Mouse (Mus musculus) CH12.LX (cell line): ENCODE data around the gene Nhp2. TPM values are rescaled to one million over a fixed set of nuclear protein-coding genes. Genes with fewer than 3 reads are reported as not detected.

ENCODE experiments used
- DNase-seq: peaks from one replicate; pipeline ENCODE4 v3.0.0-alpha.2; 2013; ENCODE audit errors: extremely low read depth
- H3K27ac ChIP-seq: 2 replicates; pipeline ENCODE4 v1.5.1; 2012; ENCODE audit warnings: low read depth, mild to moderate bottlenecking, control low read depth, moderate library complexity; ENCODE audit not compliant: insufficient read depth
- H3K27me3 ChIP-seq: replicated peaks from 2 replicates; pipeline ENCODE3; 2012; ENCODE audit warnings: inconsistent platforms
- H3K36me3 ChIP-seq, 2 experiments: replicated peaks in 1 of 2; 2 replicates each; pipeline versions ENCODE3 to v1.6.1; 2012; ENCODE audit warnings: inconsistent platforms in 1 of 2, low read length in 1 of 2, mild to moderate bottlenecking in 1 of 2, mixed read lengths in 1 of 2, moderate library complexity in 1 of 2; ENCODE audit not compliant: control insufficient read depth in 1 of 2, insufficient read depth in 1 of 2
- H3K4me1 ChIP-seq, 2 experiments: 2 replicates each; pipeline ENCODE4 v1.6.1; 2012; ENCODE audit warnings: inconsistent platforms in 1 of 2, moderate library complexity in 1 of 2; ENCODE audit not compliant: insufficient read depth in 2 of 2, control insufficient read depth in 1 of 2
- H3K4me2 ChIP-seq: 2 replicates; pipeline ENCODE4 v1.6.1; 2012; ENCODE audit warnings: low read depth, mild to moderate bottlenecking, control low read depth; ENCODE audit not compliant: poor library complexity, insufficient read depth, severe bottlenecking
- H3K4me3 ChIP-seq, 3 experiments: fragments of 150-350 bp in 1 of 3; sonication (generic) in 1 of 3; replicated peaks in 1 of 3; 2 replicates each; pipeline versions ENCODE3 to v1.5.1; 2011 to 2012; ENCODE audit warnings: low read depth in 2 of 3, low read length in 2 of 3, mild to moderate bottlenecking in 2 of 3, moderate library complexity in 2 of 3, control low read depth in 1 of 3, improper control_type of control experiment in 1 of 3, inconsistent platforms in 1 of 3, mixed read lengths in 1 of 3; ENCODE audit not compliant: poor library complexity in 1 of 3
- H3K79me2 ChIP-seq: replicated peaks from 2 replicates; pipeline ENCODE4 v1.6.1; 2012; ENCODE audit warnings: mild to moderate bottlenecking, moderate library complexity; ENCODE audit not compliant: control insufficient read depth, poor library complexity, insufficient read depth, severe bottlenecking; ENCODE audit errors: extremely low read depth
- H3K9ac ChIP-seq: 2 replicates; pipeline ENCODE4 v1.6.1; 2012; ENCODE audit warnings: low read depth, mild to moderate bottlenecking, control low read depth, moderate library complexity; ENCODE audit not compliant: insufficient read depth
- H3K9me3 ChIP-seq: replicated peaks from 2 replicates; pipeline ENCODE3; 2012; ENCODE audit warnings: low read length, inconsistent platforms, mixed read lengths
- CHD2 ChIP-seq: IDR thresholded peaks from 2 replicates; pipeline ENCODE4 v1.6.1; 2011; ENCODE audit warnings: low read length, improper control_type of control experiment
- E2F4 ChIP-seq: IDR thresholded peaks from 2 replicates; pipeline ENCODE4 v1.6.1; 2011; ENCODE audit warnings: low read depth, low read length, improper control_type of control experiment; ENCODE audit not compliant: insufficient replicate concordance
- ELF1 ChIP-seq: IDR thresholded peaks from 2 replicates; pipeline ENCODE4 v1.6.1; 2014; ENCODE audit warnings: low read depth, mild to moderate bottlenecking, inconsistent platforms, low read length, improper control_type of control experiment
- ETS1 ChIP-seq: conservative IDR thresholded peaks from 2 replicates; pipeline ENCODE4 v1.6.1; 2012; ENCODE audit warnings: low read depth, mild to moderate bottlenecking, inconsistent platforms, low read length, improper control_type of control experiment, moderate library complexity
- GABPA ChIP-seq: IDR thresholded peaks from 2 replicates; pipeline ENCODE4 v1.6.1; 2012; ENCODE audit warnings: low read depth, low read length, improper control_type of control experiment, inconsistent platforms; ENCODE audit not compliant: insufficient replicate concordance
- HCFC1 ChIP-seq: IDR thresholded peaks from 2 replicates; pipeline ENCODE4 v1.6.1; 2012; ENCODE audit warnings: low read depth, mild to moderate bottlenecking, inconsistent platforms, low read length, improper control_type of control experiment
- KAT2A ChIP-seq: IDR thresholded peaks from 2 replicates; pipeline ENCODE4 v1.6.1; 2012; ENCODE audit warnings: low read length, improper control_type of control experiment, inconsistent platforms; ENCODE audit not compliant: insufficient replicate concordance
- MAFK ChIP-seq: IDR thresholded peaks from 2 replicates; pipeline ENCODE4 v1.6.1; 2011; ENCODE audit warnings: low read length, improper control_type of control experiment; ENCODE audit not compliant: insufficient replicate concordance
- MAX ChIP-seq: IDR thresholded peaks from 2 replicates; pipeline ENCODE4 v1.6.1; 2011; ENCODE audit warnings: low read length, improper control_type of control experiment
- MAZ ChIP-seq: IDR thresholded peaks from 2 replicates; pipeline ENCODE4 v1.6.1; 2012; ENCODE audit warnings: low read depth, mild to moderate bottlenecking, inconsistent platforms, low read length, improper control_type of control experiment, moderate library complexity
- MEF2A ChIP-seq: IDR thresholded peaks from 2 replicates; pipeline ENCODE4 v1.6.1; 2014; ENCODE audit warnings: low read depth, mild to moderate bottlenecking, inconsistent platforms, low read length, improper control_type of control experiment, borderline replicate concordance
- MXI1 ChIP-seq: IDR thresholded peaks from 2 replicates; pipeline ENCODE4 v1.6.1; 2011; ENCODE audit warnings: mild to moderate bottlenecking, low read depth, low read length, improper control_type of control experiment
- MYC ChIP-seq: IDR thresholded peaks from 2 replicates; pipeline ENCODE4 v1.6.1; 2011; ENCODE audit warnings: low read depth, mild to moderate bottlenecking, improper control_type of control experiment, low read length
- NELFE ChIP-seq: IDR thresholded peaks from 2 replicates; pipeline ENCODE4 v1.6.1; 2011; ENCODE audit warnings: low read depth, low read length, improper control_type of control experiment
- NRF1 ChIP-seq: IDR thresholded peaks from 2 replicates; pipeline ENCODE4 v1.6.1; 2014; ENCODE audit warnings: low read depth, mild to moderate bottlenecking, inconsistent platforms, low read length, improper control_type of control experiment, moderate library complexity
- POLR2A ChIP-seq: IDR thresholded peaks from 2 replicates; pipeline ENCODE4 v1.6.1; 2011; ENCODE audit warnings: low read depth, mild to moderate bottlenecking, improper control_type of control experiment, low read length
- POLR2AphosphoS2 ChIP-seq: IDR thresholded peaks from 2 replicates; pipeline ENCODE4 v1.6.1; 2011; ENCODE audit warnings: low read depth, low read length, improper control_type of control experiment
- RCOR1 ChIP-seq: conservative IDR thresholded peaks from 2 replicates; pipeline ENCODE4 v1.6.1; 2012; ENCODE audit warnings: low read depth, mild to moderate bottlenecking, inconsistent platforms, low read length, improper control_type of control experiment
- SIN3A ChIP-seq: IDR thresholded peaks from 2 replicates; pipeline ENCODE4 v1.6.1; 2012; ENCODE audit warnings: low read length, improper control_type of control experiment, inconsistent platforms
- SMC3 ChIP-seq: IDR thresholded peaks from 2 replicates; pipeline ENCODE4 v1.6.1; 2011; ENCODE audit warnings: low read depth, low read length, improper control_type of control experiment
- TBP ChIP-seq: conservative IDR thresholded peaks from 2 replicates; pipeline ENCODE4 v1.6.1; 2011; ENCODE audit warnings: low read depth, low read length, improper control_type of control experiment
- TCF12 ChIP-seq: IDR thresholded peaks from 2 replicates; pipeline ENCODE4 v1.6.1; 2014; ENCODE audit warnings: low read depth, mild to moderate bottlenecking, inconsistent platforms, low read length, improper control_type of control experiment
- UBTF ChIP-seq: IDR thresholded peaks from 2 replicates; pipeline ENCODE4 v1.6.1; 2012; ENCODE audit warnings: low read depth, mild to moderate bottlenecking, inconsistent platforms, low read length, improper control_type of control experiment, moderate library complexity
- USF1 ChIP-seq: IDR thresholded peaks from 2 replicates; pipeline ENCODE4 v1.6.1; 2014; ENCODE audit warnings: low read depth, mild to moderate bottlenecking, inconsistent platforms, low read length, improper control_type of control experiment
- ZKSCAN1 ChIP-seq: IDR thresholded peaks from 2 replicates; pipeline ENCODE4 v1.6.1; 2012; ENCODE audit warnings: low read depth, inconsistent platforms, low read length, improper control_type of control experiment, borderline replicate concordance
- ZMIZ1 ChIP-seq: IDR thresholded peaks from 2 replicates; pipeline ENCODE4 v1.6.1; 2012; ENCODE audit warnings: low read depth, mild to moderate bottlenecking, inconsistent platforms, low read length, improper control_type of control experiment
- dilution Hi-C: fragments of 300-500 bp; cut with MboI; formaldehyde crosslinking; loops from 2 replicates; pipeline ENCODE4 v1.14.3; 2020; ENCODE audit warnings: low sequenced_read_pairs; ENCODE audit not compliant: extremely low pct_unique_long_range_greater_than_20kb, extremely low pct_ligation_motif_present
- in situ Hi-C: fragments of 300-500 bp; cut with MboI; formaldehyde crosslinking; loops from 3 replicates; pipeline ENCODE4 v1.14.3; 2019; ENCODE audit warnings: low sequenced_read_pairs, low pct_ligation_motif_present, low pct_unique_long_range_greater_than_20kb, mixed read lengths
- polyA plus RNA-seq: library from polyadenylated mRNA; unstranded; fragments of >175 nt; gene quantifications from 2 replicates; pipeline ENCODE4 v1.2.1, GENCODE M21; 2012; ENCODE audit warnings: low read depth; ENCODE audit not compliant: insufficient read length
- total RNA-seq, 2 experiments: library from RNA; depleted of rRNA; stranded (reverse); fragments of 300-350 nt in 1 of 2; fragments of >200 nt in 1 of 2; gene quantifications; 2 replicates each; pipeline ENCODE4 v1.2.3; 2012 to 2014

Gene Nhp2
- total and polyA plus RNA-seq, 3 experiments, result 489 to 847 (median 722) TPM

DNA sequence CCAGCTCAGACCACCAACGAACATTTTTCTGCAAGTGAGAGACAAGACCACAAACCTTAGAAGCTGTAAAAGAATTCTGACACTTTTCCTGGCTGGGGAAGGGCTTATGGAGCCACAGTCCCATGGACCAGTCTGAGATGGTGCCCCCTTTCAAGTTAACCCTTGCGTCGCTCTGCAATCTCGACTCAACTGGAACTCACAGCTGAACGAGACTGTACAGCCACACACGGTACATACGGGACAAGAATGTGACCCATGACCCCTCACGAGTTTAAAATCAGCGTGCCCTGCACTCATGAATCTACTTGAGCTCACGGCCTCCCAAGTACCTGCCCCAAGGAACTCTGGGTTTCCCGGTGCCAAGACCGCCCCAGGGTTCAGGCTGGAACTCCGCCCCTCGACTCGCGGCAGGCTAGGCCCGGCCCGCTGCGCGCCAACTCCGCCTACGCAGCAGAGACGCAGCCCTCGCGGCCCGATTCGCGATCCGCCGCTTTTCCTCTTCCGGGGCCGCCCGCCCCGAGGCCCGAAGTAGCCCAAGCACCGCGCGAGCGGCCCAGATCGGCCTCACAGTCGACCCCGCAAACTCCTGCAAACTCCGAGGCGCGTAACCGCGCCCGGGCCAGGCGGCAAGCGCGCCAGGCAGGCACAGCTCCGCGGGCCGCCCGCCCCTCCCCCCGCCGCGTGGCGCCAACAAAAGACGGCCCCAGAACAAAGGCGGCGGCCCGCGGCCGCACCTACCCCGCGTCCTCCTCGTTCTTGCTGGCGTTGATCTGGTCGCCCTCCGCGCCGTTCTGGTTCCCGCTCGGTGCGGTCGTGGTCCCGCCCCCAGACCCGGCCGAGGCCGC is 13.7 kb upstream of the Nhp2 start (continued):
- peak; percentile 74; the same call in 1 of the 2 replicates for TF ChIP-seq POLR2AphosphoS2
- TF ChIP-seq SMC3, result no peak
- TF ChIP-seq UBTF, result no peak
- no peak for TF ChIP-seq GABPA
- TF ChIP-seq E2F4, result no peak
- no peak for TF ChIP-seq RCOR1
- TF ChIP-seq MYC, result peak; percentile 57; the same call in 1 of the 2 replicates

- H3K9ac ChIP-seq, result peak within 1 kb of the TSS; percentile 97
- TF ChIP-seq MAZ, result no peak
- TF ChIP-seq MYC, result peak; percentile 98
- TF ChIP-seq NELFE, result peak; percentile 100
- no peak for TF ChIP-seq USF1
- 0 out of 2 replicates have a peak, but pooled peaks have one; percentile 8 for TF ChIP-seq MEF2A
- TF ChIP-seq MXI1, result peak; percentile 95
- TF ChIP-seq CHD2, result peak; percentile 97
- peak; percentile 97 for TF ChIP-seq TCF12
- TF ChIP-seq MAFK, result no peak
- peak; percentile 93 for TF ChIP-seq SIN3A
- peak; percentile 83 for TF ChIP-seq NRF1
- peak; percentile 91 for TF ChIP-seq KAT2A
- TF ChIP-seq E2F4, result peak; percentile 96; the same call in 1 of the 2 replicates
- TF ChIP-seq TBP, result peak; percentile 98
- TF ChIP-seq MAX, result peak; percentile 87
- TF ChIP-seq ETS1, result no peak
- peak; percentile 98 for TF ChIP-seq POLR2AphosphoS2
- TF ChIP-seq ZKSCAN1, result no peak
- TF ChIP-seq ELF1, result peak; percentile 84
- TF ChIP-seq HCFC1, result peak; percentile 84
- TF ChIP-seq POLR2A, result peak; percentile 100
- TF ChIP-seq ZMIZ1, result peak; percentile 100
- in situ Hi-C loops, result no loop called here
- H3K27me3 ChIP-seq, result no peaks in the 10 kb centered on the region
- no peaks in the 10 kb centered on the region for H3K9me3 ChIP-seq
- H3K79me2 ChIP-seq, result peaks cover 50% of the 10 kb centered on the region
- DNase-seq, result peak; percentile 99
- H3K27ac ChIP-seq, result peak within 1 kb of the TSS; percentile 79
- dilution Hi-C loops, result no loop called here
- peak within 1 kb of the TSS; percentile 88 to 99 (median 97) for H3K4me3 ChIP-seq
- peaks cover 37 to 43% of the 10 kb centered on the region in 2 experiments for H3K36me3 ChIP-seq
- H3K4me2 ChIP-seq, result peak within 1 kb of the TSS; percentile 95
- peaks cover 5 to 49% of the 10 kb centered on the region in 2 experiments for H3K4me1 ChIP-seq
Observed at GRCm38 (mm10) chr11:51606447-51607095, 13.0 kb upstream of the Nhp2 start, which contains the start of gene Hnrnpab. Gene Hnrnpab, minus strand, starts transcription at chr11:51606847.
